Mouse (Mus musculus) ES-Bruce4 (cell line): Measurements from ENCODE around the gene Spata17. TPM values are rescaled to one million over a fixed set of nuclear protein-coding genes. Genes with fewer than 3 reads are reported as not detected.

ENCODE experiments used
- H3K27ac ChIP-seq: 2 replicates; pipeline ENCODE4 v1.5.1; 2012; ENCODE audit warnings: low read length, inconsistent platforms; ENCODE audit not compliant: insufficient read depth
- H3K27me3 ChIP-seq: 2 replicates; pipeline ENCODE4 v1.6.1; 2012; ENCODE audit warnings: mild to moderate bottlenecking, low read length, inconsistent platforms; ENCODE audit not compliant: control insufficient read depth, poor library complexity, insufficient read depth, severe bottlenecking
- H3K36me3 ChIP-seq: 2 replicates; pipeline ENCODE4 v1.6.1; 2012; ENCODE audit warnings: inconsistent platforms, mild to moderate bottlenecking, low read length, moderate library complexity; ENCODE audit not compliant: control insufficient read depth, poor library complexity, insufficient read depth, severe bottlenecking
- H3K4me1 ChIP-seq: one replicate; pipeline ENCODE4 v1.8.1; 2011; ENCODE audit warnings: low read length; ENCODE audit not compliant: control insufficient read depth, insufficient read depth
- H3K4me3 ChIP-seq: 2 replicates; pipeline ENCODE4 v1.5.1; 2011; ENCODE audit warnings: low read depth, mild to moderate bottlenecking, low read length
- H3K9ac ChIP-seq: 2 replicates; pipeline ENCODE4 v1.6.1; 2012; ENCODE audit warnings: low read depth, mild to moderate bottlenecking, inconsistent platforms; ENCODE audit not compliant: poor library complexity, severe bottlenecking
- H3K9me3 ChIP-seq: replicated peaks from 2 replicates; pipeline ENCODE4 v1.6.1; 2012; ENCODE audit warnings: mild to moderate bottlenecking, low read length, inconsistent platforms; ENCODE audit not compliant: control insufficient read depth, poor library complexity, insufficient read depth, severe bottlenecking
- CTCF ChIP-seq: IDR thresholded peaks from one replicate; pipeline ENCODE4 v1.8.1; 2011; ENCODE audit warnings: low read depth, low read length
- EP300 ChIP-seq: IDR thresholded peaks from 2 replicates; pipeline ENCODE4 v1.6.1; 2011; ENCODE audit warnings: low read depth, low read length; ENCODE audit not compliant: insufficient read depth
- POLR2A ChIP-seq: IDR thresholded peaks from one replicate; pipeline ENCODE4 v1.8.1; 2011; ENCODE audit warnings: low read length; ENCODE audit not compliant: insufficient read depth
- polyA plus RNA-seq: library from polyadenylated mRNA; stranded (reverse); fragments of >200 nt; gene quantifications from 2 replicates; pipeline ENCODE4 v1.2.4, GENCODE M21; 2011; ENCODE audit warnings: low read depth; ENCODE audit not compliant: missing spikeins, insufficient read depth, insufficient read length

The Spata17 gene
- polyA plus RNA-seq, 1 experiment = not detected

DNA sequence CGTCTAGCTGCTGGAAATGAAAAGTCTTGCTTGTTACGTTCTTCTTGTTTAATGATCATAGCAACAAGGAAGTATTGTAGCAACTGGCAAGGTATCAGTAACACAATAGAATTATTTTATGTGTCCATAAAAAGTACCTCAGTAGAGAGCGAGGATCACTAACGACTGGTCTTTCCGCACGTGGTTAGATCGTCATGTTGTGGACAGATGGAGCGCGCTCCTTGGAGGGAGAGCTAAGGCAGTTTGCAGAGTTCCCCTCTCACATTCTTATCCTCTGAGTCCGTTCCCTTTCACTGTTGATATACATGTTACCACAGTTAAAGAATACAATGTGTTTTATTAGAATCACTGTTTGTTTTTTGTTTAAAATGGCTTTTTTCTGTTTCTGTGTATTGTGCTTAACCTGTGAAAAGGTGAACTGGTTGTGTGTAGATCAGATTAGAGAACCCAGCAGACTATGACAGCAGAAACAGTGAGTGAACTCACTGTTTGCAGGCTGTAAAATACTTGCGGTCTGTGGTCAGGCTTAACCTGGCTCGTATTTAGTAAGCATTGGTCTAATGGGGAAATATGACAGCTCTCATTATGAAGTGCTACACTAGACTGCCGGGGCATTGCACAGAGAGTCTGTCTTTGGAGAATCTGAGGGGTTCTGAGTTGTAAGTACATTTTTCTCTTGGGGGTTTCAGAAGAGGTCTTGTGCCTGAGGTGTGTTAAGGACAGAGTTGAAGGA lies 13.3 kb upstream of the Spata17 start:
- Histone ChIP-seq H3K4me1 (no peaks in the 10 kb centered on the region), H3K9ac (no peak overlapping the region), H3K9me3 (no peaks in the 10 kb centered on the region), H3K36me3 (peaks cover 6% of the 10 kb centered on the region), H3K4me3 (no peak overlapping the region), H3K27me3 (no peaks in the 10 kb centered on the region), H3K27ac (no peak overlapping the region)
- TF ChIP-seq POLR2A (no peak), CTCF (no peak), EP300 (no peak)

DNA sequence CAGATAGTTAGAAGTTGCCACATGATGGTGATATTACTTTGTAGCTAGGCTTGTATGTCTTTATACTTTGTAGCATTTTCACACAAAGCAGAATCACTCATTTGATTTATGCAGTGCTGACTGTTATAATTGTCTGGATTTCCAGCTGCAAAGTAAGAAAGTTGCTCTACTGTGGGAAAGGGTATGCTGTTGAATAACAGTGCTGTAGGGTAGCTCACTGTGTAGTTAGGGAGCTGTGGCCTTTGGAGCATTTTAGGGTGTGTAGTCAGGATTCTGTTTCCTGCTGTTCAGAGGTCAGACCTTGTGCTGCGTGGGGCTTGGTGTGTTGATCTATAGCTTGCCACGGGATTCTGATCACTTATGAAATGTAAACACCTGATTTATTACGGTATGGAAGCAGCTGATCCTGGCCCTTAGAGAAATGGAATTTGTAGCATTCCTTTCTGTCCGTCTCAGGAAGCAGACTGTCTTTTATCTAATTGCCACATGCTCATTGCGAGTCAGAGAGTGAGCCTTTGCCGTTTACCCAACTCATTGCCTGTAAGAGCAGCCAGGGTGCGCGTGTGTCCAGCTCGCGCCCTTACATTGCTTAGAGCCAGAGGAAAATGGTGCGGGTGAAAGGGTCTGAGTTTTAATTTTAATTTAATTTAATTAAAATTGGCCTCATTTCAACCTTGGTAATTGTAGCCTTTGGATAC lies 11.2 kb upstream of the Spata17 start:
- Histone ChIP-seq H3K9ac (no peak overlapping the region), H3K27me3 (no peaks in the 10 kb centered on the region), H3K27ac (no peak overlapping the region), H3K4me1 (no peaks in the 10 kb centered on the region), H3K9me3 (no peaks in the 10 kb centered on the region), H3K36me3 (peaks cover 6% of the 10 kb centered on the region), H3K4me3 (no peak overlapping the region)
- TF ChIP-seq EP300 (no peak), CTCF (no peak), POLR2A (no peak)

DNA sequence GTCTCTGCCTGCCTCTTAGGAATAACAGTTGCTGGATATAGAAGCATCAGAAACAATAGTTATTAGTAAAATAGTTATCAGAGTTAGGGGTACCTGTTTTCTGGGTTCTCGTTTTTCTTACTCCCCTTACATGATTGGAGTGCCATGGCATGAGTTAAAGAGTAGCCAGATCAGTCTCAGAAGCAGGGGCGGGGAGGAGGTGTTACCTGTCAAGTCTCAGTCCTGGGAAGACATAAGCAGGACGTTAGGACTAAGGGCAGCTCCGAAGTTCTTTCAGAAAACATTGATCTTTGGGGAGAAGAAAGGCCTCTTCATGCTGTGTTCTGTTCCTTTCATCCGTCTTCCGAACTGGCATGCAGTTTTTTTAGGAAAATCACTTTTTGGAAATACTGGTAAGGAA lies 5.5 kb upstream of the Spata17 start:
- TF ChIP-seq CTCF (no peak), POLR2A (no peak), EP300 (no peak)
- no peaks in the 10 kb centered on the region for H3K9me3 ChIP-seq
- no peak overlapping the region for H3K4me3 ChIP-seq
- peaks cover 2% of the 10 kb centered on the region; the same call in 1 of the 2 replicates for H3K36me3 ChIP-seq
- no peaks in the 10 kb centered on the region for H3K27me3 ChIP-seq
- H3K27ac ChIP-seq = no peak overlapping the region
- no peak overlapping the region for H3K9ac ChIP-seq
- no peaks in the 10 kb centered on the region for H3K4me1 ChIP-seq

DNA sequence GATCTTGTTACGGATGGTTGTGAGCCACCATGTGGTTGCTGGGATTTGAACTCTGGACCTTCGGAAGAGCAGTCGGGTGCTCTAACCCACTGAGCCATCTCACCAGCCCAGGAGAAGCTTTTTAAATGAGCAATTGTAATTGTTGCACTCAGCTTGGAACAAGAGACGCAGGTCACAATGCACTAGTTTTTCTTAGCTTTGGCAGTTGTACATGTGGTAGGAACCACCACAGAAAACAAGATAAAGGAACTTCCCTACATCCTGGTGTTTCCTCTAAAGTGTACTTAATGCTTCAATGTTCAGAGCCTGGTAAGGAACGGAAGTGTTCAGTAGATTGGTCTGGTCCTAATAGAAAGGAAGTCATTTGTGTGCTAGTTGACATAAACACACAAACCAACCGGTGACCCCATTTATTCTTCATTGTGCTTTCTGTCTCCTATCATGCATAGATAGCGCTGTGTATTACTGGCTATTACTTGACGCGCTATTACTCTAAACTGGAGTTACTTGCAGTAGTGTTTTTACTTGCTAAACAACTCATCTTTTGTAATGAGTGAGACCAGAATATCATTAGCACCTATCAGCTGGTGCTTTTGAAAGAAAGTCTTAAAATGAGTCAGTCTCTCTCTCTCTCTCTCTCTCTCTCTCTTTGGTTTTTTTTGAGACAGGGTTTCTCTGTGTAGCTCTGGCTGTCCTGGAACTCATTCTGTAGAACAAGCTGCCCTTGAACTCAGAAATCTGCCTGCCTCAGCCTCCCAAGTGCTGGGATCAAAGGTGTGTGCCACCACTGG lies 1.6 kb upstream of the Spata17 start:
- no peak overlapping the region for H3K27ac ChIP-seq
- no peak overlapping the region for H3K9ac ChIP-seq
- H3K9me3 ChIP-seq = no peaks in the 10 kb centered on the region
- no peaks in the 10 kb centered on the region for H3K4me1 ChIP-seq
- no peak overlapping the region for H3K4me3 ChIP-seq
- H3K27me3 ChIP-seq = no peaks in the 10 kb centered on the region
- TF ChIP-seq EP300 = no peak
- TF ChIP-seq POLR2A = no peak
- TF ChIP-seq CTCF = no peak
- H3K36me3 ChIP-seq = peaks cover 2% of the 10 kb centered on the region; the same call in 1 of the 2 replicates

DNA sequence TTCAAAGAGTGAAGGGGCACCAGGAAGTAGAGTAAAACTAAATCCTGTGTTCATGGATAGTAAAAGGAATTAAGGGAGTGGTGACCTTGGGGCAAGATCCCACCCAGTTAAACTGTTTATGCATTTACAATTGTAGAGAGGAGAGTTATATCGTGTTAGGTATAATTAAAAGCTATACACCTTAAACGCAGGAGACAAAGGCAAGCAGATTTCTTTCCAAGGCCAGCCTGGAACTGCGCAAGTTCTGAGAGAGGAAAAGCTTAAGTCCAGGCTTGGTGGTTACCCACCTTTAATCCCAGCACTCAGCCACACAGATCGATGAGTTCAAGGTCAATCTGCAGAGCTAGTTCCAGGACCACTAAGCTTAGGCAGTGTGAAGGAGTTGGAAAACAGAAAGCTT lies 4.5 kb downstream of the Spata17 start:
- no peaks in the 10 kb centered on the region for H3K27me3 ChIP-seq
- no peak for TF ChIP-seq POLR2A
- no peak for TF ChIP-seq EP300
- TF ChIP-seq CTCF = no peak
- no peak overlapping the region for H3K27ac ChIP-seq
- no peak overlapping the region for H3K9ac ChIP-seq
- H3K4me1 ChIP-seq = no peaks in the 10 kb centered on the region
- H3K9me3 ChIP-seq = no peaks in the 10 kb centered on the region
- no peak overlapping the region for H3K4me3 ChIP-seq
- no peaks in the 10 kb centered on the region for H3K36me3 ChIP-seq
